Mouse (Mus musculus): ENCODE data around the gene Oas1f. TPM values are rescaled to one million over a fixed set of nuclear protein-coding genes. Genes with fewer than 3 reads are reported as not detected.
"Not testable (repeated sequence)": the region's sequence is repeated elsewhere in the genome, so short reads cannot be mapped to it uniquely, and the experiment has no call there.

Gene Oas1f
- total and polyA plus RNA-seq, 3 experiments = not detected

- TF ChIP-seq ETS1 (conservative IDR thresholded peaks at IDR 0.05; ENCODE audit: low read depth, low read length) = no peak
- TF ChIP-seq MAZ (IDR thresholded peaks at IDR 0.05; ENCODE audit: low read depth, low read length) = no peak
Measured at GRCm38 (mm10) chr5:120890026-120890425, 42.9 kb downstream of the Oas1f start (continued).

- Histone ChIP-seq H3K79me2 (replicated peaks; ENCODE audit: control insufficient read depth, extremely low read depth, insufficient read depth, poor library complexity, severe bottlenecking) (no peaks in the 10 kb centered on the region), H3K4me2 (ENCODE audit: insufficient read depth, low read depth, poor library complexity, severe bottlenecking) (no peak overlapping the region), H3K4me3 (replicated peaks in 1 of 3; ENCODE audit: low read depth in 2 of 3, low read length in 2 of 3, poor library complexity in 1 of 3) (no peak overlapping the region), H3K9me3 (replicated peaks; ENCODE audit: low read length) (peaks cover 8% of the 10 kb centered on the region), H3K27ac (ENCODE audit: insufficient read depth, low read depth) (no peak overlapping the region), H3K27me3 (replicated peaks) (peaks cover 4% of the 10 kb centered on the region), H3K4me1 (ENCODE audit: control insufficient read depth in 1 of 2, insufficient read depth in 2 of 2) (no peaks in the 10 kb centered on the region), H3K9ac (ENCODE audit: insufficient read depth, low read depth) (no peak overlapping the region), H3K36me3 (replicated peaks in 1 of 2; ENCODE audit: control insufficient read depth in 1 of 2, insufficient read depth in 1 of 2, low read length in 1 of 2) (no peaks in the 10 kb centered on the region)
- in situ Hi-C loops (cut with MboI; ENCODE audit: low pct_ligation_motif_present, low pct_unique_long_range_greater_than_20kb, low sequenced_read_pairs) (no loop called here), dilution Hi-C loops (cut with MboI; ENCODE audit: extremely low pct_ligation_motif_present, extremely low pct_unique_long_range_greater_than_20kb, low sequenced_read_pairs) (no loop called here)
- DNase-seq (ENCODE audit: extremely low read depth) = no peak
- TF ChIP-seq ZKSCAN1 (IDR thresholded peaks at IDR 0.05; ENCODE audit: borderline replicate concordance, low read depth, low read length) (no peak), MAX (IDR thresholded peaks at IDR 0.05; ENCODE audit: low read length) (no peak), NRF1 (IDR thresholded peaks at IDR 0.05; ENCODE audit: low read depth, low read length) (no peak), MAFK (IDR thresholded peaks at IDR 0.05; ENCODE audit: insufficient replicate concordance, low read length) (no peak)
Measured at GRCm38 (mm10) chr5:120890991-120891390, 43.8 kb downstream of the Oas1f start.

GRCm38 (mm10) chr5:120891566-120892242 is 44.5 kb downstream of the Oas1f start:
- H3K27ac ChIP-seq (ENCODE audit: insufficient read depth, low read depth); H3K4me2 ChIP-seq (ENCODE audit: insufficient read depth, low read depth, poor library complexity, severe bottlenecking); H3K36me3 ChIP-seq (replicated peaks in 1 of 2; ENCODE audit: control insufficient read depth in 1 of 2, insufficient read depth in 1 of 2, low read length in 1 of 2); H3K9me3 ChIP-seq (replicated peaks; ENCODE audit: low read length); H3K4me1 ChIP-seq (ENCODE audit: control insufficient read depth in 1 of 2, insufficient read depth in 2 of 2); H3K4me3 ChIP-seq (replicated peaks in 1 of 3; ENCODE audit: low read depth in 2 of 3, low read length in 2 of 3, poor library complexity in 1 of 3); DNase-seq (ENCODE audit: extremely low read depth); dilution Hi-C loops (cut with MboI; ENCODE audit: extremely low pct_ligation_motif_present, extremely low pct_unique_long_range_greater_than_20kb, low sequenced_read_pairs); H3K27me3 ChIP-seq (replicated peaks); in situ Hi-C loops (cut with MboI; ENCODE audit: low pct_ligation_motif_present, low pct_unique_long_range_greater_than_20kb, low sequenced_read_pairs); H3K9ac ChIP-seq (ENCODE audit: insufficient read depth, low read depth); H3K79me2 ChIP-seq (replicated peaks; ENCODE audit: control insufficient read depth, extremely low read depth, insufficient read depth, poor library complexity, severe bottlenecking): not testable (repeated sequence)

DNA sequence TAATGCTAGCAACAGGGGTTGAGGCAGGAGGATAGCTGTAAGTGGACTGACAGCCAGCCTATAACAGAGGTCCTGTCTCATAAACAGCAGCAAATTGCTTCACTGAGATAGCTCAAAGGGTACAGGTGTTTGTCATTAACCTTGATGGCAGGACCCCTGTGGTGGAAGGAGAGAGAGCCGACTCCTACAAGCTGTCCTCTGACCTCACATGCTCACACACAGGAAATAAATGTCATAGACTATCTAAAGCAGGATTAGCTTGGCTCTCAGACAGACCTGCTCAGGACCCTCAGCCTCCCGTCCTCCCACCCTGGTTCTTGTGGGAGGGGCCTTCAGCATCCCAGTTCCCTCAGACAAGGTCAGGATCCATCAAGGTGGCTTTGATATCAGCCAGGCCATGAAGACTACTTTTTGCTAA is 45.1 kb downstream of the Oas1f start:
- in situ Hi-C loops (cut with MboI; ENCODE audit: low pct_ligation_motif_present, low pct_unique_long_range_greater_than_20kb, low sequenced_read_pairs) (no loop called here), dilution Hi-C loops (cut with MboI; ENCODE audit: extremely low pct_ligation_motif_present, extremely low pct_unique_long_range_greater_than_20kb, low sequenced_read_pairs) (no loop called here)
- Histone ChIP-seq H3K36me3 (replicated peaks in 1 of 2; ENCODE audit: control insufficient read depth in 1 of 2, insufficient read depth in 1 of 2, low read length in 1 of 2) (no peaks in the 10 kb centered on the region), H3K4me1 (ENCODE audit: control insufficient read depth in 1 of 2, insufficient read depth in 2 of 2) (no peaks in the 10 kb centered on the region), H3K9ac (ENCODE audit: insufficient read depth, low read depth) (no peak overlapping the region), H3K27ac (ENCODE audit: insufficient read depth, low read depth) (no peak overlapping the region), H3K27me3 (replicated peaks) (no peaks in the 10 kb centered on the region), H3K9me3 (replicated peaks; ENCODE audit: low read length) (peaks cover 8% of the 10 kb centered on the region), H3K79me2 (replicated peaks; ENCODE audit: control insufficient read depth, extremely low read depth, insufficient read depth, poor library complexity, severe bottlenecking) (no peaks in the 10 kb centered on the region), H3K4me2 (ENCODE audit: insufficient read depth, low read depth, poor library complexity, severe bottlenecking) (no peak overlapping the region), H3K4me3 (replicated peaks in 1 of 3; ENCODE audit: low read depth in 2 of 3, low read length in 2 of 3, poor library complexity in 1 of 3) (no peak overlapping the region)
- no peak for TF ChIP-seq USF2 (conservative IDR thresholded peaks at IDR 0.05; ENCODE audit: low read depth, low read length)
- TF ChIP-seq E2F4 (IDR thresholded peaks at IDR 0.05; ENCODE audit: insufficient replicate concordance, low read depth, low read length) = no peak
- no peak for TF ChIP-seq ZMIZ1 (IDR thresholded peaks at IDR 0.05; ENCODE audit: low read depth, low read length)
- no peak for TF ChIP-seq TCF12 (IDR thresholded peaks at IDR 0.05; ENCODE audit: low read depth, low read length)
- TF ChIP-seq EP300 (IDR thresholded peaks at IDR 0.05; ENCODE audit: low read length) = no peak
- no peak for TF ChIP-seq MYC (IDR thresholded peaks at IDR 0.05; ENCODE audit: low read depth, low read length)
- no peak for TF ChIP-seq MXI1 (IDR thresholded peaks at IDR 0.05; ENCODE audit: low read depth, low read length)
- no peak for TF ChIP-seq MEF2A (IDR thresholded peaks at IDR 0.05; ENCODE audit: borderline replicate concordance, low read depth, low read length)
- no peak for TF ChIP-seq CHD1 (IDR thresholded peaks at IDR 0.05; ENCODE audit: low read depth, low read length)
- TF ChIP-seq NRF1 (IDR thresholded peaks at IDR 0.05; ENCODE audit: low read depth, low read length) = no peak
- no peak for TF ChIP-seq MAX (IDR thresholded peaks at IDR 0.05; ENCODE audit: low read length)
- DNase-seq (ENCODE audit: extremely low read depth) = no peak

GRCm38 (mm10) chr5:120893866-120894265 is 46.7 kb downstream of the Oas1f start:
- H3K9ac ChIP-seq (ENCODE audit: insufficient read depth, low read depth); H3K4me2 ChIP-seq (ENCODE audit: insufficient read depth, low read depth, poor library complexity, severe bottlenecking); H3K27ac ChIP-seq (ENCODE audit: insufficient read depth, low read depth); H3K4me3 ChIP-seq (replicated peaks in 1 of 3; ENCODE audit: low read depth in 2 of 3, low read length in 2 of 3, poor library complexity in 1 of 3); DNase-seq (ENCODE audit: extremely low read depth); dilution Hi-C loops (cut with MboI; ENCODE audit: extremely low pct_ligation_motif_present, extremely low pct_unique_long_range_greater_than_20kb, low sequenced_read_pairs); H3K27me3 ChIP-seq (replicated peaks); H3K36me3 ChIP-seq (replicated peaks in 1 of 2; ENCODE audit: control insufficient read depth in 1 of 2, insufficient read depth in 1 of 2, low read length in 1 of 2); H3K4me1 ChIP-seq (ENCODE audit: control insufficient read depth in 1 of 2, insufficient read depth in 2 of 2); H3K9me3 ChIP-seq (replicated peaks; ENCODE audit: low read length); H3K79me2 ChIP-seq (replicated peaks; ENCODE audit: control insufficient read depth, extremely low read depth, insufficient read depth, poor library complexity, severe bottlenecking); in situ Hi-C loops (cut with MboI; ENCODE audit: low pct_ligation_motif_present, low pct_unique_long_range_greater_than_20kb, low sequenced_read_pairs): not testable (repeated sequence)

Measured in CH12.LX (cell line).